Mouse (Mus musculus): ENCODE measurements at regions not wholly inside any gene's neighbourhood (a gene's known extent, or its start where the extent isn't known, plus 50 kb on each side); places are given as distances from the start of the nearest gene placed in this dataset.
"Not testable (repeated sequence)": the region's sequence is repeated elsewhere in the genome, so short reads cannot be mapped to it uniquely, and the experiment has no call there.

DNA sequence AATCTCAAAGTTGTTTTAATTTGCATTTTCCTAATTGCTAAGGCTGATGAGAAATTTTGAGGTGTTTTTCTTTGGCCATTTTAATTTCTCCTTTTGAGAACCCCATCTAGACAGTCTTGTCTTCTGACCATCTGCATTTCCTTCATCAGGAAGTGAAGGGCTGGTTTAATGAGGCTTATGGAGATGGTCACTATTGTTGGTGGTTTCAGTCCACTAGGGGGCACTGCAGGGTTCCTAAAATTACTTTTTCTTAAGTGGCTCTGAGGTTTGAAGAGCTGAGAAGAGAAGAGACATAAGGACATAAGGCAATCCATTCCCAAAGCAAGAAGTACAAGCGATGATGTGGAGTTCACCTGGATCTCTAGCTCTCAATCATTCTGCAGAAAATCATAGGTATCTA, 494.4 kb upstream of the Olfr1507 start:
- TF ChIP-seq CTCF (IDR thresholded peaks at IDR 0.05; ENCODE audit: low read depth, low read length); POLR2A (IDR thresholded peaks at IDR 0.05; ENCODE audit: insufficient read depth, low read length); EP300 (IDR thresholded peaks at IDR 0.05; ENCODE audit: insufficient read depth, low read depth, low read length): not testable (repeated sequence)
